Mouse (Mus musculus) olfactory bulb, adult 2 months (tissue): Measurements from ENCODE around the gene Rundc1.

Experiments used
- CTCF ChIP-seq: fragments of 200-500 bp; IDR thresholded peaks from 2 replicates; pipeline ENCODE4 v1.5.1; 2012; ENCODE audit warnings: low read depth, mild to moderate bottlenecking, low read length, moderate library complexity; ENCODE audit not compliant: insufficient read depth
- POLR2A ChIP-seq: fragments of 200-500 bp; IDR thresholded peaks from 2 replicates; pipeline ENCODE4 v1.6.1; 2012; ENCODE audit warnings: mild to moderate bottlenecking, low read depth, low read length, moderate library complexity; ENCODE audit not compliant: insufficient read depth

DNA sequence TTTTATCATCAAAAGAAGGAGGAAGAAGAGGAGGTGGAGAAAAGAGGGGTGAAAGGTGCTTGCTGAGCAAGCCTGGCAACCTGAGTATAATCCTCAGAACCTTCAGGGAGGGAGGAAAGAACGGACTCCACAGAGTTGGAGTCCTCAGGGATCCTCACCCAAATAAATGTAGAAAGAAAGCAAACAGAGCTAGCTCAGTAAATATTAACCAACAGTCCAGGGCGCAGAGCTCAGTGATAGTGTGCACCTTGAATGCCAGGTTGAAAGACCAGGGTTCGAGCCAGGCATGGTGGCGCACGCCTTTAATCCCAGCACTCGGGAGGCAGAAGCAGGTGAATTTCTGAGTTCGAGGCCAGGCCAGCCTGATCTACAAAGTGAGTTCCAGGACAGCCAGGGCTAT lies 30.7 kb downstream of the Rundc1 start:
- TF ChIP-seq POLR2A, result no peak
- TF ChIP-seq CTCF, result no peak
